Mouse (Mus musculus): ENCODE results near the gene Gm3448.
"Not testable (repeated sequence)": the region's sequence is repeated elsewhere in the genome, so short reads cannot be mapped to it uniquely, and the experiment has no call there.

GRCm38 (mm10) chr17:14978362-14979038, 62.8 kb downstream of the Gm3448 start, which contains the start of the genes 9030025P20Rik and Gm3417:
- TF ChIP-seq CTCF (IDR thresholded peaks at IDR 0.05; ENCODE audit: insufficient read depth, low read length); POLR2A (IDR thresholded peaks at IDR 0.05; ENCODE audit: borderline replicate concordance, extremely low read depth, low read depth, low read length): not testable (repeated sequence)

All from lung, adult 2 months (tissue).